In genomic region chr5:46002011-46002410, GRCm38 (mm10) we compare ENCODE assay signal across 21 mouse cellular contexts.
"Had no signal": no experiment of that assay in that cellular context is flagged by ENCODE, and none has a peak within 500 bp of the region (broad histone marks: within the 10 kb centered on the region; RNA-seq: fewer than 3 reads in every experiment).

No protein-coding gene starts in this region.

- H3K27me3 ChIP-seq: limb, embryonic 12.5 days; limb, embryonic 15.5 days; lung, embryonic 15.5 days; megakaryocyte, embryonic 14.5 days; midbrain, embryonic 13.5 days; neural tube, embryonic 13.5 days had no signal

- H3K4me3 ChIP-seq: layer of hippocampus, adult 2 months; limb, embryonic 12.5 days; limb, embryonic 15.5 days; lung, embryonic 15.5 days; megakaryocyte, embryonic 14.5 days; midbrain, embryonic 10.5 days; midbrain, embryonic 13.5 days; myocyte; neural tube, embryonic 13.5 days had no signal

- DNase-seq: kidney, adult 2 months; kidney, postnatal 25 days; layer of hippocampus, adult 9-11 months; liver, postnatal 0 days; retina, postnatal 1 day; right cerebral cortex, postnatal 25 days; thymus, adult 18-20 months; thymus, postnatal 36 days had no signal

- H3K4me1 ChIP-seq: limb, embryonic 12.5 days; limb, embryonic 15.5 days; lung, embryonic 15.5 days; megakaryocyte, embryonic 14.5 days; midbrain, embryonic 10.5 days; midbrain, embryonic 13.5 days; neural tube, embryonic 13.5 days had no signal

- H3K9me3 ChIP-seq: limb, embryonic 12.5 days; limb, embryonic 15.5 days; lung, embryonic 15.5 days; megakaryocyte, embryonic 14.5 days; midbrain, embryonic 10.5 days; midbrain, embryonic 13.5 days; neural tube, embryonic 13.5 days had no signal

- ATAC-seq: liver, postnatal 0 days; midbrain, embryonic 13.5 days; midbrain, embryonic 16.5 days had no signal

- H3K4me2 ChIP-seq: limb, embryonic 12.5 days; limb, embryonic 15.5 days; liver, embryonic 11.5 days; lung, embryonic 15.5 days; midbrain, embryonic 13.5 days; neural tube, embryonic 13.5 days had no signal

- H3K27ac ChIP-seq: kidney, postnatal 0 days; layer of hippocampus, adult 2 months; limb, embryonic 12.5 days; limb, embryonic 15.5 days; liver, embryonic 14.5 days; lung, embryonic 15.5 days; midbrain, embryonic 10.5 days; midbrain, embryonic 13.5 days; neural tube, embryonic 13.5 days had no signal

- H3K36me3 ChIP-seq: limb, embryonic 12.5 days; limb, embryonic 15.5 days; lung, embryonic 15.5 days; midbrain, embryonic 10.5 days; midbrain, embryonic 13.5 days; neural tube, embryonic 13.5 days had no signal

- H3K9ac ChIP-seq: limb, embryonic 12.5 days; limb, embryonic 15.5 days; liver, embryonic 14.5 days; liver, postnatal 0 days; lung, embryonic 15.5 days; midbrain, embryonic 13.5 days; neural tube, embryonic 13.5 days had no signal
